Mouse (Mus musculus): ENCODE data around the gene Sepsecs. TPM values are rescaled to one million over a fixed set of nuclear protein-coding genes. Genes with fewer than 3 reads are reported as not detected.
"Not testable (repeated sequence)": the region's sequence is repeated elsewhere in the genome, so short reads cannot be mapped to it uniquely, and the experiment has no call there.

Sepsecs gene
- polyA plus RNA-seq (2015; fragmentation: Nextera tagmentation; extraction: Ambion mirVana) = 9.4 and 10.7 TPM in 2 replicates

GRCm38 (mm10) chr5:52669426-52670191, at the start of gene Sepsecs:
Gene Sepsecs, minus strand, starts transcription at chr5:52669708.
- WGBS = 3% methylated on average over 56 of the region's 56 CpGs
- Histone ChIP-seq H3K4me2 (peak within 1 kb of the TSS; percentile 66), H3K36me3 (0 out of 2 replicates have a peak, but pooled peaks cover 3% of the 10 kb centered on the region), H3K9me3 (no peaks in the 10 kb centered on the region), H3K9ac (peak within 1 kb of the TSS; percentile 84), H3K4me1 (no peaks in the 10 kb centered on the region), H3K4me3 (replicated peaks) (peak within 1 kb of the TSS; percentile 88), H3K27me3 (replicated peaks) (no peaks in the 10 kb centered on the region), H3K27ac (peak within 1 kb of the TSS; percentile 87)
- peak; percentile 95 for ATAC-seq (ENCODE audit: insufficient read depth, low FRiP score, low read depth)

GRCm38 (mm10) chr5:52716742-52717448, 47.4 kb upstream of the Sepsecs start:
- H3K27me3 ChIP-seq (replicated peaks) = no peaks in the 10 kb centered on the region
- no peak overlapping the region for H3K4me3 ChIP-seq (replicated peaks)
- no peak overlapping the region for H3K9ac ChIP-seq
- WGBS = 76% methylated on average over 5 of the region's 5 CpGs
- H3K4me1 ChIP-seq = no peaks in the 10 kb centered on the region
- H3K27ac ChIP-seq = no peak overlapping the region
- ATAC-seq (ENCODE audit: insufficient read depth, low FRiP score, low read depth) = no peak
- H3K36me3 ChIP-seq = no peaks in the 10 kb centered on the region
- no peak overlapping the region for H3K4me2 ChIP-seq
- no peaks in the 10 kb centered on the region for H3K9me3 ChIP-seq

- H3K4me3 ChIP-seq (replicated peaks) = no peak overlapping the region
- H3K4me1 ChIP-seq = no peaks in the 10 kb centered on the region
- ATAC-seq (ENCODE audit: insufficient read depth, low FRiP score, low read depth) = peak; percentile 97
- H3K27me3 ChIP-seq (replicated peaks) = no peaks in the 10 kb centered on the region
- no peak overlapping the region for H3K27ac ChIP-seq
- no peak overlapping the region for H3K4me2 ChIP-seq
- H3K9me3 ChIP-seq = no peaks in the 10 kb centered on the region
- no peaks in the 10 kb centered on the region for H3K36me3 ChIP-seq
- H3K9ac ChIP-seq = no peak overlapping the region
Measured at GRCm38 (mm10) chr5:52712704-52713103, 43.2 kb upstream of the Sepsecs start.

- Histone ChIP-seq H3K4me2 (no peak overlapping the region), H3K36me3 (no peaks in the 10 kb centered on the region), H3K4me1 (no peaks in the 10 kb centered on the region), H3K9me3 (no peaks in the 10 kb centered on the region), H3K27me3 (replicated peaks) (no peaks in the 10 kb centered on the region), H3K9ac (no peak overlapping the region), H3K27ac (no peak overlapping the region), H3K4me3 (replicated peaks) (no peak overlapping the region)
- 65% methylated on average over 4 of the region's 4 CpGs for WGBS
- ATAC-seq (ENCODE audit: insufficient read depth, low FRiP score, low read depth) = no peak
Measured at GRCm38 (mm10) chr5:52704562-52704961, 35.1 kb upstream of the Sepsecs start.

DNA sequence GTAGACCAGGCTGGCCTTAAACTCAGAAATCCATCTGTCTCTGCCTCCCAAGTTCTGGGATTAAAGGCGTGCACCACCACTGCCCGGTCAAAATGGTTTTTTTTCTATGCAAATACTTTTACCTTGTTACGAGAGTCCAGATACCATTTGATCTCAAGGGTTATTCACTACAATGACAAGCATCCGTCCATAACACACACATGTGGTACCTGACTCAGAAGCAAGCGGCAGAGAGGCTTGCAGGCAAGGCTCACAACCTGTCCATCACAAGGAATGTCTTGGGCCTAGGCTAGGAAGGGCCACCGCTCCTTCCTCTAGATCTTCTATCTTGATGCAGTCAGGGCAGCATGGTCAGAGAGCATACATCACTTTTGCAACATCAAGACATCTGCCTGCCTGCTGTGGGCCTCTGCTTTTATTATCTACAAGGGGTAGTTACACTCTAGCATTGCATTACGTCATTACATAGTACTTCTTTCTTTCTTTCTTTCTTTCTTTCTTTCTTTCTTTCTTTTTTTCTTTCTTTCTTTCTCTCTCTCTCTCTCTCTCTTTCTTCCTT, 28.5 kb upstream of the Sepsecs start:
- H3K36me3 ChIP-seq; ATAC-seq (ENCODE audit: insufficient read depth, low FRiP score, low read depth); H3K4me1 ChIP-seq; H3K27ac ChIP-seq; H3K4me2 ChIP-seq; H3K27me3 ChIP-seq (replicated peaks); H3K9ac ChIP-seq; H3K4me3 ChIP-seq (replicated peaks); H3K9me3 ChIP-seq: not testable (repeated sequence)
- 80% methylated on average over 7 of the region's 7 CpGs for WGBS

DNA sequence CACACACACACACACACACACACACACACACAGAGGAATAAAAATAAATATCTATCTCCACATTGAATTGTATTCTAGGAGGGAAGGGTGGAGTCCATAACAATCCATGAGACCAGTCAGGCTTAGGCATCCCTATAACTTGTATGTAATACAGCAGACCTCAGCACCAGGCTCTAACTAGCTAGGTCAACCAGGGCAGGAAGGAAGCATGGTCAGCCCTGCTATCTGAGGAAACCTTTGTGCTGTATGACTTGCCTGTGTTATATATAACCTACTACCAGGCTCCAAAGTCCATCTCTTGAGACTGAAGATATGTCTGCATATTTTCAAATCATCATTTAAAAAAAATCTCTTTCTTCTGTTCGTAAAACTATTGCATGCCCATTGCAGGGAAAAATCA, 27.8 kb upstream of the Sepsecs start:
- Histone ChIP-seq H3K27me3 (replicated peaks) (no peaks in the 10 kb centered on the region), H3K27ac (no peak overlapping the region), H3K4me1 (no peaks in the 10 kb centered on the region), H3K9me3 (no peaks in the 10 kb centered on the region), H3K9ac (no peak overlapping the region), H3K4me2 (no peak overlapping the region), H3K4me3 (replicated peaks) (no peak overlapping the region), H3K36me3 (no peaks in the 10 kb centered on the region)
- 77% methylated on average over 1 of the region's 1 CpGs for WGBS
- ATAC-seq (ENCODE audit: insufficient read depth, low FRiP score, low read depth) = no peak

DNA sequence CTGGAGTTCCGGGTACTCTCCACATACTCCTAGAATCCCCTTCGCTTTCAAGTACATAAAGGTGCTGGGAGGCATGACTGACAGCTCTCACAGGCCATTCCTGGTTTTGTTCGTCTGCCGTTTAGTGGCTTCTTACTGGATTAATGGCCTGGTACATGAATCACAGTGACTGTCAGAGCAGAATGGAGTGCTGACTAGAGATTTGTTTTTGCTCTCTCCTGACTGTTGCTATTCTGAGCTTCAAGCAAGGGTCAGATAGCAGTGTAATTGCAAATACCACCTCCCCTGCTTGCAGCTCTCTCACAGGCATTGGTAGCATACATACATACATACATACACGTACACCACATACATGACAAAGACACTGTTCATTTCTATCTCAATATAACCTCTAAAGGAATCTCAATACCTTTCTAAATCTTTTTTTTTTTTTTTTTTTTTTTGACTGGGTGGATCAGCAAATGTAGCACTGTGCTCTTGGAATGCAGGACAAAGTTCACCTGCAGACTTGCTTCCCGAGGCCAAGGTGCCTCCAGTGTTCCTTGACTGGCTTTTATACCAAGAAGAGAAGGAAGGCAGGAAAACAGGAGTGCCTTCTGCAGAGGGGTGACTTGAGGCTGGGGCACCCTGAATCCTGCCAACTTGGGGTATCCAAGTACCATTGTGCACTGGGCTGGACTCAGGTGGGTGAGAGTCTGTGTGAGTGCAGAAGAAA, 18.4 kb upstream of the Sepsecs start:
- H3K36me3 ChIP-seq = no peaks in the 10 kb centered on the region
- no peaks in the 10 kb centered on the region for H3K27me3 ChIP-seq (replicated peaks)
- H3K4me1 ChIP-seq = no peaks in the 10 kb centered on the region
- H3K9me3 ChIP-seq = no peaks in the 10 kb centered on the region
- no peak overlapping the region for H3K9ac ChIP-seq
- 60% methylated on average over 6 of the region's 6 CpGs for WGBS
- H3K4me2 ChIP-seq = no peak overlapping the region
- H3K4me3 ChIP-seq (replicated peaks) = no peak overlapping the region
- H3K27ac ChIP-seq = no peak overlapping the region
- no peak for ATAC-seq (ENCODE audit: insufficient read depth, low FRiP score, low read depth)

DNA sequence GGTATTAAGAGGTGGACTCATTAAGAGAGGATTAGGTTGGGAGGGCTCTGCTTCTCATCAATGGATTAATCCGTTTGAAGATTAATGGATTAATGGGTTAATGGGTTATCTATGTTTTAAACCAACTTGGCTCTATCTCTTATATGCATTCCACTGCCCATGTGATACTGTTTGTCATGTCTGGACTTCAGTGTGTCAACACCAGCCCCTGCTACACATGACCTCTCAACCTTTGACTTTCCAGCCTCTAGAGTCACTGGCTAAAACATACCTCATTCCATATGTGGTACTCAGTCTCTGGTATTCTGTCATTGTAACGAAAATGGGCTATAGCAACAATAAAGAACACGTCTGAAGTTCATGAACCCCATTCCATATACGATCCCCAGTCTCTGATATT, 11.6 kb upstream of the Sepsecs start:
- no peaks in the 10 kb centered on the region for H3K4me1 ChIP-seq
- no peak overlapping the region for H3K9ac ChIP-seq
- no peak overlapping the region for H3K4me3 ChIP-seq (replicated peaks)
- H3K4me2 ChIP-seq = no peak overlapping the region
- H3K27ac ChIP-seq = no peak overlapping the region
- H3K9me3 ChIP-seq = no peaks in the 10 kb centered on the region
- H3K27me3 ChIP-seq (replicated peaks) = no peaks in the 10 kb centered on the region
- 49% methylated on average over 4 of the region's 4 CpGs for WGBS
- no peak for ATAC-seq (ENCODE audit: insufficient read depth, low FRiP score, low read depth)
- H3K36me3 ChIP-seq = no peaks in the 10 kb centered on the region

GRCm38 (mm10) chr5:52680191-52680590, 10.7 kb upstream of the Sepsecs start:
- Histone ChIP-seq H3K4me1 (no peaks in the 10 kb centered on the region), H3K9ac (no peak overlapping the region), H3K27ac (no peak overlapping the region), H3K9me3 (no peaks in the 10 kb centered on the region), H3K27me3 (replicated peaks) (no peaks in the 10 kb centered on the region), H3K4me2 (no peak overlapping the region), H3K36me3 (no peaks in the 10 kb centered on the region), H3K4me3 (replicated peaks) (no peak overlapping the region)
- WGBS = 68% methylated on average over 4 of the region's 4 CpGs
- no peak for ATAC-seq (ENCODE audit: insufficient read depth, low FRiP score, low read depth)

GRCm38 (mm10) chr5:52678498-52679070, 9.1 kb upstream of the Sepsecs start:
- no peak overlapping the region for H3K4me2 ChIP-seq
- 58% methylated on average over 5 of the region's 5 CpGs for WGBS
- peak; percentile 66 for ATAC-seq (ENCODE audit: insufficient read depth, low FRiP score, low read depth)

DNA sequence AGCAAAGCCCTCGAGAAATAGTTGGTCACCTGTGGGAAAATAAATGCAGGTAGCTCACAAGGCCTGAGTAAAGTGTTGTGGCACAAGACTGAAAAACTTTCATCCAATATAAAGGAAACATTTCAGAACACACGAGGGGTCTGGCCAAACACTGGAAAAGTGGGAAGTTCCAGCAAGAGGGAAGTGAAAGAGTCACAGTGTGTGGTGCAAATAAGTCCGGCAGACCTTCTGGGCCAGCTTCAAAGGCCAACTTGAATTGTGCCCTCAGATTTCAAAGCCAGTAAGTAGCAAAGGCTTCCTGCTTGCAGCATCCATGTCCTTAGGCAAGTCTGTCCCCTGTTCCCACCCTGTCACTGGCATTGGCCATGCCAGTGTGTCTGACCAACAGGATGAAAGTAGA, 7.6 kb upstream of the Sepsecs start:
- H3K36me3 ChIP-seq = no peaks in the 10 kb centered on the region
- no peak overlapping the region for H3K9ac ChIP-seq
- no peaks in the 10 kb centered on the region for H3K4me1 ChIP-seq
- H3K27ac ChIP-seq = no peak overlapping the region
- WGBS = 68% methylated on average over 3 of the region's 3 CpGs
- no peak overlapping the region for H3K4me3 ChIP-seq (replicated peaks)
- no peaks in the 10 kb centered on the region for H3K27me3 ChIP-seq (replicated peaks)
- no peak for ATAC-seq (ENCODE audit: insufficient read depth, low FRiP score, low read depth)
- no peaks in the 10 kb centered on the region for H3K9me3 ChIP-seq
- no peak overlapping the region for H3K4me2 ChIP-seq

More at GRCm38 (mm10) chr5:52678498-52679070, 9.1 kb upstream of the Sepsecs start:
- no peak overlapping the region for H3K4me3 ChIP-seq (replicated peaks)
- no peak overlapping the region for H3K9ac ChIP-seq
- no peaks in the 10 kb centered on the region for H3K9me3 ChIP-seq
- H3K27ac ChIP-seq = no peak overlapping the region
- H3K36me3 ChIP-seq = no peaks in the 10 kb centered on the region
- H3K27me3 ChIP-seq (replicated peaks) = no peaks in the 10 kb centered on the region
- no peaks in the 10 kb centered on the region for H3K4me1 ChIP-seq
